Mouse (Mus musculus) Patski (cell line): Measurements from ENCODE around the gene Slc38a3. TPM values are rescaled to one million over a fixed set of nuclear protein-coding genes. Genes with fewer than 3 reads are reported as not detected.
A peak's percentile ranks its signal among the peaks of the same experiment; 100 is the strongest.

Experiments used
- ATAC-seq: fragments of 100-300 bp; one replicate; pipeline ENCODE4 v1.8.0; 2021
- CTCF ChIA-PET: fragments of 350-600 bp; sonication (Branson Sonifier 250); formaldehyde crosslinking; loops from one replicate; lab custom pipeline; 2022; ENCODE audit warnings: inconsistent platforms; lab: Charles Lee
- POLR2A ChIA-PET: fragments of 350-600 bp; sonication (Branson Sonifier 250); formaldehyde crosslinking; loops from one replicate; lab custom pipeline; 2022; ENCODE audit warnings: antibody characterized with exemption, inconsistent platforms; lab: Charles Lee
- DNase-seq: peaks from one replicate; pipeline ENCODE4 v3.0.0-alpha.2; 2011; ENCODE audit warnings: low read depth, low spot score
- H3K27me3 ChIP-seq: fragments of 371-371 bp; one replicate; pipeline ENCODE4 v1.5.1; 2021
- CTCF ChIP-seq: fragments of 100-300 bp; IDR thresholded peaks from one replicate; pipeline ENCODE4 v1.5.1; 2021
- in situ Hi-C: fragments of 300-500 bp; cut with MboI; formaldehyde crosslinking; loops from 3 replicates; pipeline ENCODE4 v1.11.1; 2018; ENCODE audit warnings: low pct_unique_long_range_greater_than_20kb, mixed read lengths
- polyA plus RNA-seq: library from polyadenylated mRNA; unstranded; gene quantifications from one replicate; pipeline ENCODE4 v1.2.3, GENCODE M21; 2021

Gene Slc38a3
- polyA plus RNA-seq, 1 experiment from 2014 or later = 0.13 TPM

DNA sequence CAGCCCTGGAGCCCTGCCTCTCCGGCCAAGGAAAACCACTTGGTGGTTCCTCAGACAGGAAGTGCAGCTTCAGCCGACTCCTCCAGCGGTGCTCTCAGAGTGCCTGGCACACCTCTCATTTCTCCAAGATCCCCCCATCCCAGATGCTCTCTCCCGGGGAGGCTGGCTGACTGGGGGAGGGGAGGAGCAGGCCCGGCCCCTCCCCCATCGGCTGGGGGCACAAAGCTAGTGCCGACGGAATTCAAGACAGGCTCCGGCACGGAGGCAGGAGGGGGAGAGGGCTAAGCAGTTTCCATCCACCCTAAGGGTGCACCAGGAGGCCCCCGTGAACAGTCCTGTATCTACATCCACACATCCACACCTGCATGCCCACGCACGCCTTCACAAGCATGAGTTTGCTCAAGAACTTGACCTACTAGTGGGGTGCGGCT, 37.5 kb upstream of the Slc38a3 start:
- TF ChIP-seq CTCF = no peak
- DNase-seq (no peak), ATAC-seq (no peak)
- H3K27me3 ChIP-seq = no peaks in the 10 kb centered on the region
- ChIA-PET CTCF (interaction anchor here (1.0 to 1.7 kb wide), 4 partner anchors 8 to 61 kb away, joined by 3 to 7 read pairs (median 4); no protein-coding TSS in a partner anchor), POLR2A (interaction anchor here (1.5 to 3.3 kb wide), 3 partner anchors 8 to 31 kb away, joined by 5 to 20 read pairs (median 18); no protein-coding TSS in a partner anchor)
- in situ Hi-C loops = loop anchor here (25.0 kb wide), 1 partner anchor 394 kb away; no protein-coding TSS in a partner anchor

DNA sequence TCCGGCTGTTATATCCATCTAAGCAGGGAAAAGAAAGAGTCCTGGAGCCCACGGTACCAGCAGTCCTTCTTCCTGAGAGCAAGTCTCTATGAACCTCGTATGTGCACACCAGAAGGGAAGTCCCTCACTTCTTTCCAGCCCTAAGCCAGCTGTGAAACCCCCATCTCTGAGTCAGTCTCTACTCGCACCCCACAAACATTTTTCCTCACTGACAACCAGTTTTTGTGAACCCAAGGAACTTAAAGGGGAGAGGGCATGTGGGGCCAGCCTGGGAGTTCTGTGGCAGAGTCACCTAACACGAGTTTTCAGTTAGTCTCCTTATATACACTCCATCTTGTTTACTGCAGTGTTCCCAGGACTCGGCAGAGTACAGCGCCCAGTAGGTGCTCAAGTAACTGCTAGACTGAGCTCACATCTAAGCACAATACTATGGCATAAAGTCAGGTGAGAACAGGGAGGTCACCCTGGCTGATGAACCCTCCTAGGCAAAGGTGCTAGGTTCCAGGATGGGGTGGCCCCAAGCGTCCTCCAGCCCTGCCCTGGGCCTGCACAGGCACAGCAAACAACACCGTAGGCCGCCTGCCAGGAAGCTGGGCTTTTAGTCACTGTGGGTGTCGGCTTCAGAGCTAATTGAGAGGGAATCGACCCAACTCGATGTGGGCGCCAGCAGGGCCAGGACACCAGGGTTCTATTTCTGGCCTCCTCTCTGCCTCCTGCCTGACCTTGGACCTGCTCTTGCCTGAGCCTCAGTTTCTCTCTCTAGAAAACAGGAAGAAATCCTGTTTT, 34.2 kb upstream of the Slc38a3 start:
- DNase-seq = no peak
- no peaks in the 10 kb centered on the region for H3K27me3 ChIP-seq
- CTCF ChIA-PET = interaction anchor here (2.1 kb wide), 1 partner anchor 10 kb away, joined by 4 read pairs; no protein-coding TSS in a partner anchor
- TF ChIP-seq CTCF = no peak
- no peak for ATAC-seq
- in situ Hi-C loops = loop anchor here (25.0 kb wide), 1 partner anchor 391 kb away; no protein-coding TSS in a partner anchor
- POLR2A ChIA-PET = interaction anchor here (1.1 to 2.7 kb wide), 2 partner anchors 11 kb away, joined by 3 to 12 read pairs; no protein-coding TSS in a partner anchor

DNA sequence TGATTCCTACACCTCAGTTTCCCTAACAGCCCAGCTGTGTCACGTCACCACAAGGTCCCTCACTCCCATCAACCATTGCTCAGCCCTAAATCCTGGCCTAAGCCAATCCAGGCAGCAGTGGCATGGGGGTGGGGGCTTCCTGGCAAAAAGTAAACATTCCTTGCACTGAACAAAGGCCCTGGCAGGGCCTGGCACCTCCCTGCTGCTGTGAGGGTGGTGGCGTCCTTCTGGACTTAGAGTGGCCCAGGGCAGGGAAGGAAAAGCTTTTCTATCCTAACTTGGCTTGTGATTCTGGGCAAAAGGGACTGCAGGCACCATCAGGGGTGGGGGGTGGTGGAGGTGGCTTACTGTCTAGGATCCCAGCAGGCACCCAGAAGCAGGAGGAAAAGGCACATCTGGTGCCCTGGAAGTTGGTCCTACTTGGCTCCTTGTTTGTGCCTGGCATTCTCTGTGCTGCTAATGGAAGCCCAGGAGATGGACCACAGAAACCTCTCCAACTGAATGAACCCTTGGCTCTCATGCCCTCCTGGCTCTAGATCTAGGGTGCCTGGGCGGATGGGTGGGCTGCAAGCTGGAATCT, 33.4 kb upstream of the Slc38a3 start:
- POLR2A ChIA-PET = interaction anchor here (0.7 to 2.7 kb wide), 3 partner anchors 11 to 37 kb away, joined by 3 to 12 read pairs (median 5); no protein-coding TSS in a partner anchor
- in situ Hi-C loops = loop anchor here (25.0 kb wide), 1 partner anchor 390 kb away; no protein-coding TSS in a partner anchor
- DNase-seq (no peak), ATAC-seq (no peak)
- no peaks in the 10 kb centered on the region for H3K27me3 ChIP-seq
- TF ChIP-seq CTCF = no peak
- CTCF ChIA-PET = interaction anchor here (1.1 to 2.1 kb wide), 3 partner anchors 9 to 58 kb away, joined by 4 to 9 read pairs (median 4); no protein-coding TSS in a partner anchor

DNA sequence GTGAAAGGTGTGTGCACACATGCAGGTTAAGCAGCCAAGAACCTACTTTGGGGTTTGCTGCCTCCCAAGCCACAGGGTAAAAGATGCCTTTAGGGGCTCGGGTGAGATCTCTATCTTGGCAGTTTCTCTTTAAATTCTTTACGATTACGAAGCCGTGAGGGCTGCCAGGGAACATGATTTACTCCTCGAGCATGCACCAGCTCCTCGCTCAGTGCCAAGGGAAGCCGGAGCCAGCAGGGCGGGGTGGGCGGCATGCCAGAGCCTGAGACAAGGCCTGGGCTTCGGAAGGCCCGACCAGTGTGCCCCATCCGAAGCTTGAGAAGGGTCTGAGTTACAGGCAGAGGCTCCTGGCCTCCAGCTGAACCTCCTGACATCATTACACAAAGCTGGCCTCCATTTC, 32.3 kb upstream of the Slc38a3 start:
- ATAC-seq (peak; percentile 29), DNase-seq (peak; percentile 89)
- no peak for TF ChIP-seq CTCF
- ChIA-PET POLR2A (interaction anchor here (1.0 to 2.7 kb wide), 4 partner anchors 12 to 38 kb away, joined by 4 to 12 read pairs (median 4); no protein-coding TSS in a partner anchor), CTCF (interaction anchor here (0.8 to 1.7 kb wide), 7 partner anchors 9 to 57 kb away, joined by 3 to 9 read pairs (median 3); partner anchors contain the start of gene Sema3f)
- H3K27me3 ChIP-seq = no peaks in the 10 kb centered on the region
- in situ Hi-C loops = loop anchor here (25.0 kb wide), 1 partner anchor 389 kb away; no protein-coding TSS in a partner anchor

DNA sequence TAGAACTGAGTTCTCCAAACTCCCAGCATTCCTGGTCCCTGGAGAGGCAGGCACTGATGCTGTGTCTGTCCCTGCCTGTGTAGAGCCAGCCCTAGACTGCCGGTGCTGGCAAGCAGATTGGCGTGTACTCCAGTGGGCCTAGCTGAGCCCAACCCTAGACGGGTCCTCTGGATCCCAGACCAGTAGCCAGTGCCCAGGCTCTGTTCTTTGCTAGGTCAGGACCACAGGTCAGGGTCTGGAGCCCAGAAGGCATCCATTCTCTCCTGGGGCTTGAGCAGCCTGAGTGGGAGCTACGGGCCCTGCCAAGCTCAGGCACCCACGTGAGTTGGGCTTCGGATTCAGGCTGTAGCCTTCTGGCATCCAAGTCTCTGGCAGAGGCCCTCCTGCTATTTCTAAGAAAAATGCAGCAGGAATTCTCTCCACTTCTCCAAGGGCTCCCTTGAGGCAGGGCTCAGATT, 30.8 kb upstream of the Slc38a3 start:
- in situ Hi-C loops = loop anchor here (25.0 kb wide), 1 partner anchor 388 kb away; no protein-coding TSS in a partner anchor
- POLR2A ChIA-PET = interaction anchor here (1.4 to 4.0 kb wide), 4 partner anchors 8 to 36 kb away, joined by 4 to 20 read pairs (median 6); no protein-coding TSS in a partner anchor
- CTCF ChIA-PET = interaction anchor here (0.9 to 1.5 kb wide), 2 partner anchors 14 to 38 kb away, joined by 5 to 8 read pairs; no protein-coding TSS in a partner anchor
- H3K27me3 ChIP-seq = no peaks in the 10 kb centered on the region
- ATAC-seq (peak; percentile 48), DNase-seq (peak; percentile 80)
- no peak for TF ChIP-seq CTCF

DNA sequence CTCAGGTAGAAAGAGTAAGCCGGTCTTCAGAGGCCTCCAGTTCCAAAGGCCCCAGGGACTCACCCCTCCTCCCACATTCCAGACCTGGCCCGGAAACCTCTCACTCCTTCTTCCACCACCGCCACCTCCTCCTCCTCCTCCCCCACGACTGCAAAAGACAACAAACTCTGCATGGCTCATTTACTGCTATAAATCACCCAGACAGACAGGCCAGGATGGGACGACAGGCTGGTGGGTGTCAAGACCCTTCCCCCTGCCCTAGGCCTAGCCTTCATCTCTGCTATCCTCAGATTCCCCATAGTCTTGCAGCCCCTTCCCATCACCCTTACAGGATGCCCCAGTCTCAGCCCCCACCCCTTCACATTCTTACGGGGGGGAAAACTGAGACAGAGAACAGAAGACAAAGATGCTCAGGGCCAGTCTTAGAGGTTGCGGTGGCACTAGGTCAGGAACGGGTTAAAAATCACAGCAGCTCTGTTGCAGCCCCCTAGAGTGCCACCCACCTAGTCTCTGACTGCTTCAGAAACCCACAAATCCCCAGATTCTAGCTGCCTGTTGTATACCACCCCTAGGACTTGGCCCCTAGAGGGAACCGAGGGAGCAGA, 30.1 kb upstream of the Slc38a3 start:
- DNase-seq = no peak
- ATAC-seq = no peak
- POLR2A ChIA-PET = interaction anchor here (1.4 to 4.0 kb wide), 4 partner anchors 9 to 37 kb away, joined by 4 to 20 read pairs (median 6); no protein-coding TSS in a partner anchor
- no peak for TF ChIP-seq CTCF
- H3K27me3 ChIP-seq = no peaks in the 10 kb centered on the region
- in situ Hi-C loops = no loop called here
- CTCF ChIA-PET = interaction anchor here (0.9 to 1.6 kb wide), 4 partner anchors 8 to 38 kb away, joined by 3 to 11 read pairs (median 6); no protein-coding TSS in a partner anchor

DNA sequence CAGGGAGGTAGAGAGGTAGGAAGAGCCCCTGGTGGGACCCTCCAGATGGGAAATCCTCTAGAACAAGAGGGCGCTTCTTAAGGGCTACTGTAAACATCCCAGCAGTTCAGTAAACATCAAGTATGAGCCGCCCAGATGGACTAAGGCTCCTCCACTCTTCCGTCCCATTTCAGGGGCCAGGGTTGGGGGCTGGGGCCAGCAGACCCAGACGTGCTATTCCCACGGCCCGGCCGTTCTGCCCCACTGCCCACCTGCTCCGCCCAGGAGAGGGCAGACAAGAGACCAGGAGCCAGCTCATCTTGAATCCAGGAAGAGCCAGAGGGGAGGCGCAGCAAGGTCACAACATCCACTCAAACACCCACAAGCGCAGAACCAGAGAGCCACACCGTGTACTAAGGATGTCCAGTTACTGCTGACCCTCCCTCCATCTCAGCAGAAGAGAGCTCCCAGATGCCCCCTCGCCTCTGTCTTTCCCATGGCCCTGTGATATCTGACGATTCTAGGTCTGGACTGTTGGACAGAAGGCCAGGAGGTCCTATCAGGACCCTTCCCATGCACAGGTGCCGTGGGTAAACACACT, 29.4 kb upstream of the Slc38a3 start:
- DNase-seq = no peak

DNA sequence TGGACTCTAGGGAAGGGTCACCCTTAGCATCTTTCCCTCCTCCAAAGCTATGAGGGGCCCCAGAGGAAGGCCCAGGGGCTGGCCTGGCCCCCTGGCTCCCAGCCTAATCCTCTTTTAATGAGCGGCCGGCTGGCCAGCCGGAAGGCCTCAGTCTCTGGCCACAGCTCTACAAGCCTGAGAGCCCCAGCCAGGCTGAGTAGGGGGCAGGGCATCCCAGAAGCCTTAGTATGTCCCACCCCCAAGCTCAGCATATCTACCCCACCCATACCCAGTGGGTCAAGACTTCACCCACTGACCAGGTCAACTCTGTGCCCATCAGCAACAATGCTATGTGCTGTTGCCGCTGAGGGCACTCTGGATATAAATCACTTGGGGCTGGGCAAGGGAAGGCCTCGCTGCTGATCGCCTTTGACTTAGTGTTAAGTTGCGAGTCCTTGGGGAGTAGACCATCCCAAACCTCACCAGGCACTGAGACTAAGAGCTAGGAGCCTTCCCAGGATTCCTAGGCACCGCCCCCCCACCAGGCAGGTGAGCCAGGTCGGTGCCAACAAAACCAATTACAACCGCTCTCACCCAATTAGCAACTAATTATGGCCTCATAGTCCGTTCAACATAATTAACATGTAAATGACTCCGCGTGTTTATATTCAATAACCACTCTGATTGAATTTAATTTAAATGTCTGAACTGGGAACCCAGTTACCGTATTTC, 28.6 kb upstream of the Slc38a3 start:
- ChIA-PET POLR2A (interaction anchor here (0.6 to 4.0 kb wide), 4 partner anchors 11 to 1279 kb away, joined by 3 to 20 read pairs (median 4); no protein-coding TSS in a partner anchor), CTCF (interaction anchor here (0.8 to 1.6 kb wide), 3 partner anchors 9 to 53 kb away, joined by 3 to 11 read pairs (median 3); no protein-coding TSS in a partner anchor)
- TF ChIP-seq CTCF = no peak
- DNase-seq (no peak), ATAC-seq (no peak)
- in situ Hi-C loops = no loop called here
- no peaks in the 10 kb centered on the region for H3K27me3 ChIP-seq

More for the DNA sequence above, 29.4 kb upstream of the Slc38a3 start:
- ChIA-PET POLR2A (interaction anchor here (1.0 to 4.0 kb wide), 5 partner anchors 10 to 39 kb away, joined by 3 to 20 read pairs (median 5); no protein-coding TSS in a partner anchor), CTCF (interaction anchor here (1.1 to 1.6 kb wide), 2 partner anchors 9 to 39 kb away, joined by 3 to 11 read pairs; no protein-coding TSS in a partner anchor)
- in situ Hi-C loops = no loop called here
- no peak for TF ChIP-seq CTCF
- no peaks in the 10 kb centered on the region for H3K27me3 ChIP-seq
- peak; percentile 20 for ATAC-seq
